Mouse (Mus musculus): ENCODE measurements around the gene Odc1. TPM values are rescaled to one million over a fixed set of nuclear protein-coding genes. Genes with fewer than 3 reads are reported as not detected.

Odc1 gene
- polyA plus RNA-seq, 1 experiment from 2014 or later = 104 TPM

DNA sequence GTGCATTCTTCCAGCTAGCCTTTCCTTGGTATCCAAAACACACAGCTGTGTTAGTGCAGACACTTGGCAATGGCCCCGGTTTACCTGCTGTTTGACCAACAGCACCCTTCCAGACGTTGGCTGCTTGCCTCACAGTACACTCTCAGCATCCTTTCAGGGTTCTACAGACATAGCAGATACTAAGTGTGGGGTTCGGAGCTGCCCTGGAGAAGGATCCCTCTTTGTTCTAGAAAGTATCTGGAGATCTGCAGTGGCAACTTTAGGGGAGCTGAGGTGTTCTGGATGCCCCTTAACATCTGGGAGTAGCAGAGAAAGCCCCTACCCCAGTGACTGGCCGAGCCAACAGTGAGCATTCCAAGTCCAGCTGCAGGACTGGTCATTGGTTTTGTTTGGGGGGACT lies 30.0 kb downstream of the Odc1 start:
- no peak overlapping the region for H3K4me3 ChIP-seq (replicated peaks)
- peaks cover 5% of the 10 kb centered on the region for H3K4me1 ChIP-seq
- no peaks in the 10 kb centered on the region for H3K36me3 ChIP-seq
- no peaks in the 10 kb centered on the region for H3K9me3 ChIP-seq (replicated peaks)
- ATAC-seq (ENCODE audit: low FRiP score) = no peak
- no peaks in the 10 kb centered on the region for H3K27me3 ChIP-seq (replicated peaks)
- H3K4me2 ChIP-seq = no peak overlapping the region
- H3K27ac ChIP-seq (replicated peaks) = no peak overlapping the region
- no peak overlapping the region for H3K9ac ChIP-seq (replicated peaks)
- 87% methylated on average over 4 of the region's 4 CpGs for WGBS

DNA sequence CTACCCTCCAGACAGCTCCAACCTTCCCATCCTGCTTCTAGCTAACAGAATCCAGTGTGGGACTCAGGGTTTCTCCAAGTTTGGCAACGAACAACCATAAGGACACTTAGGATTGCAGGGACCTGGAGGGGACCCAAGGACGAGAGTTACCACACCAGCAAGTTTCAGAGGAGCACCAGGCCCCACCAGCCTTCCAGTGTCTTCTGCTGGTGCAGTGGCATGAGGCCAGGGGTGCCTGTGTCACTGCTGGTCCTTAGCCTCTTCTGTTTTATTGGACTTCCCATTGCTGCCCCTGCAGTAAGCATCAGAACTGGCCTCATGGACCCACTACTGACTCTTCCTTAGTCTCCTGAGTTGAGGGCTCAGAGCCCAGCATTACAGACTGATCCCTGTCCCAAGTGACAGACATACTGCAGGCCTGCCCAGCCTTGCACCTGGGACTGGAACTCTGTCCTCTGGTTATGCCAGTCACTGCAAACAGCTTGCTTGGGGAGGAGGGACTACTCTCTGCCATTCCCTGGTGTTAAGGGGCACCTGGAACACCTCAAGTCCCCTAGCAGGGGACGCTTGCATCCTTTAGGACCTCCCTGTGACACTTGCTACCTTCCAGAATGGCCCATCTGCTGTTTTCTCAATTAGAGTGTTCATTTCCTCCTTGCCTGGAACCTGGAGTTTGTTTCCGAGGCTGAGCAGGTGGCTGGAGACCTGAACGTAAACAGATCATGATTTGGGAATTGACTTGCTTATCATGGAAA lies 30.7 kb downstream of the Odc1 start:
- H3K9ac ChIP-seq (replicated peaks) = no peak overlapping the region
- H3K4me3 ChIP-seq (replicated peaks) = no peak overlapping the region
- no peaks in the 10 kb centered on the region for H3K36me3 ChIP-seq
- H3K27ac ChIP-seq (replicated peaks) = no peak overlapping the region
- no peak overlapping the region for H3K4me2 ChIP-seq
- no peak for ATAC-seq (ENCODE audit: low FRiP score)
- H3K9me3 ChIP-seq (replicated peaks) = no peaks in the 10 kb centered on the region
- WGBS = 63% methylated on average over 5 of the region's 5 CpGs
- no peaks in the 10 kb centered on the region for H3K27me3 ChIP-seq (replicated peaks)
- H3K4me1 ChIP-seq = peaks cover 5% of the 10 kb centered on the region

DNA sequence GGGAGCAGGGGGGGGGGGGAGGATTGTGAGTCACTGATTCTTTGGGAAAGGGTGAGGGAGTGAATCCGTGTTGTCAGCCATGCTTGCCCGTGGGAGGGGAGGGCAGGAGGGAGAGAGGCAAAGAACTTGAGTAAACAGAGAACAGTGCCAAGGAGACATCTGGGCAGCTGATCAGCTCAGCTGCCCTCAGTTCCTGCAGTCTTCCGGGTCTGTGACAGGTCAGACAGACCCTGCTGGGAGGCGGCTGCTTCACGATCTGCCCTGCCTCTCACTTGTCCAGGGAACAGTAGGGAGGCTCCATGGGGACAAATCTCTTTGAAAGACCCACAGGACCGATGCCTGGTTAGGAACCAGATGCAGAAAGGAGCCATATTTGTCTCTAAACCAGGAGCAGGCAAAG lies 31.4 kb downstream of the Odc1 start:
- no peak overlapping the region for H3K9ac ChIP-seq (replicated peaks)
- no peak overlapping the region for H3K27ac ChIP-seq (replicated peaks)
- no peaks in the 10 kb centered on the region for H3K36me3 ChIP-seq
- peak overlapping the region; percentile 16; the same call in 1 of the 2 replicates for H3K4me2 ChIP-seq
- H3K27me3 ChIP-seq (replicated peaks) = no peaks in the 10 kb centered on the region
- no peak; the same call in 1 of the 2 replicates for ATAC-seq (ENCODE audit: low FRiP score)
- WGBS = 5% methylated on average over 6 of the region's 6 CpGs
- H3K4me1 ChIP-seq = peaks cover 5% of the 10 kb centered on the region
- H3K4me3 ChIP-seq (replicated peaks) = no peak overlapping the region
- no peaks in the 10 kb centered on the region for H3K9me3 ChIP-seq (replicated peaks)

DNA sequence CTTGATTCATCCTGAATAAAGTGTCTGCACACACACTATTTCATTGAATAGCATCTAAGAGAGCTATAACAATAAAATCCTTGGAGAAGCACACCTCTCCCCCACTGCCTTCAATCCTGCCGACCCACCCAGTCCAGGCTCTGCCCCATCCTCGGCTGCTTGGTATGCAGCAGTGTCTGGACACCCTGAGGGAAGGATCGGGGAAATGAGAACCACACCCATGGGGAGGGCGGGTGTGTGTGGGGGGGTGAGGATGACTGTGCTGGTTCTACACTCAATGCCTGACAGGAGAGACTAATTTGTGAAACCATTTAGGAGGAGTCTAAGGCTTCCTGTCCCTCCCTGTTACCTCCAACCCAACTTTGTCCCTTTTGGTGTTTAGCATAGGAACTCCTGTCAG lies 34.0 kb downstream of the Odc1 start:
- H3K4me2 ChIP-seq = no peak overlapping the region
- peaks cover 5% of the 10 kb centered on the region for H3K4me1 ChIP-seq
- H3K27ac ChIP-seq (replicated peaks) = no peak overlapping the region
- WGBS = 44% methylated on average over 4 of the region's 4 CpGs
- H3K36me3 ChIP-seq = no peaks in the 10 kb centered on the region
- H3K4me3 ChIP-seq (replicated peaks) = no peak overlapping the region
- H3K9ac ChIP-seq (replicated peaks) = no peak overlapping the region
- H3K27me3 ChIP-seq (replicated peaks) = no peaks in the 10 kb centered on the region
- ATAC-seq (ENCODE audit: low FRiP score) = no peak
- H3K9me3 ChIP-seq (replicated peaks) = no peaks in the 10 kb centered on the region

DNA sequence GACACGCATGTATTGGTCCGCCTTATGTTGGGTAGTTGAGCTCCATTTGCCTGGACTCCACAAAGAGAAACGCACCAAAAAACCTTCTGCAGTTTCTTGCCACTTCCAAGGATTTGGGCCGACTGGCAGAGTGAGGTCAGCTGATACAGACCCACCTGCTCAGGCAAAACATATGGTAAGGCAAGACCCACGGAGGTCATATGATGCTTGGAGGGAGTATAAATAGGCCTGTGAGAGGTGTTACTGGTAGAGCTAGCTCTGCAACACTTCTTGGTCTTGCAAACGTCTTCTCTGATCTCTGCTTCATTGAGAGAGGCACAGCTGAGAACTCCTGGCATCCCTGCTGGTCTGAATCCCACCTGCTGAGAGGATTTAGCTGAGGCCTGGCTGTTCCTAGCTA lies 36.4 kb downstream of the Odc1 start:
- no peaks in the 10 kb centered on the region for H3K9me3 ChIP-seq (replicated peaks)
- 74% methylated on average over 6 of the region's 6 CpGs for WGBS
- H3K4me3 ChIP-seq (replicated peaks) = no peak overlapping the region
- H3K36me3 ChIP-seq = no peaks in the 10 kb centered on the region
- no peaks in the 10 kb centered on the region for H3K27me3 ChIP-seq (replicated peaks)
- H3K4me1 ChIP-seq = peaks cover 9% of the 10 kb centered on the region
- no peak overlapping the region for H3K27ac ChIP-seq (replicated peaks)
- no peak for ATAC-seq (ENCODE audit: low FRiP score)
- H3K4me2 ChIP-seq = no peak overlapping the region
- no peak overlapping the region for H3K9ac ChIP-seq (replicated peaks)

DNA sequence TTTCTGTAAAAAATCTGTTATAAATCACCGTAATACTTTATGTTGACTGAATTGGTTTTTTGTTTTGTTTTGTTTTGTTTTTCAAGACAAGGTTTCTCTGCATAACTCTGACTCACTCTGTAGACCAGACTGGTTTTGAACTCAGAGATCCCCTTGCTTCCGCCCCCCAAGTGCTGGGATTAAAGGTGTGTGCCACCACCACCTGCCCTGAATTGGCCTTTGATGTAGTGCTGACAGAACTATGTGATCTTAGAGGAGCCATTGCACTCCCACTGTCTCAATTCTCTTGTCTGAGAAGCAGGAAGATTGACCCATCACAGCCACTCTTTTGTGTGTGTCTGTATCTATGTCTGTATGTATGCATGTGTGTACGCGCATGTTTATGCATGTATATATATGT lies 37.8 kb downstream of the Odc1 start:
- Histone ChIP-seq H3K4me1 (peaks cover 7% of the 10 kb centered on the region; the same call in 1 of the 2 replicates), H3K27me3 (replicated peaks) (no peaks in the 10 kb centered on the region), H3K9ac (replicated peaks) (no peak overlapping the region), H3K4me2 (no peak overlapping the region), H3K9me3 (replicated peaks) (no peaks in the 10 kb centered on the region), H3K4me3 (replicated peaks) (no peak overlapping the region), H3K27ac (replicated peaks) (no peak overlapping the region), H3K36me3 (no peaks in the 10 kb centered on the region)
- ATAC-seq (ENCODE audit: low FRiP score) = no peak
- 92% methylated on average over 4 of the region's 4 CpGs for WGBS

DNA sequence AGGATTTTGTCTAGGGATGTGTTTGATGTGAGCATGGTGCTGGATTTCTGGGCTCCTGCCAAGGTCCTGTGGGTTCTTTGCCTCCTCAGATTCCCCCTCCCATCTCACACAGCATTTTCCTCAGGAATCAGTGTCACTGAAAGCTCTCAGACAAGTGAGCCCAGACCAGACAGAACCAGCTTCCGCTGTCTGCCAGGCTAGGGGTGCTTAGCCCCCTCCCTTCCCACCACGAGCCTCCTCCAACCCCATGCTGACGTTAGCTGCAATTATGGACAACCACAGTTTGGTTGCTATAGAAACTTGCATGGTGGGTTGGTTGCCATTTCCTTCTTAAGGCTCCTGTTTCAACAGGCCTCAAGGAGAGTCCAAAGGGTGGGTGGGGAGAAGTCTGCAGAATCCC lies 39.3 kb downstream of the Odc1 start:
- H3K9ac ChIP-seq (replicated peaks) = no peak overlapping the region
- peaks cover 7% of the 10 kb centered on the region; the same call in 1 of the 2 replicates for H3K4me1 ChIP-seq
- WGBS = 18% methylated on average over 3 of the region's 3 CpGs
- H3K36me3 ChIP-seq = no peaks in the 10 kb centered on the region
- ATAC-seq (ENCODE audit: low FRiP score) = peak; percentile 85
- no peaks in the 10 kb centered on the region for H3K9me3 ChIP-seq (replicated peaks)
- H3K27me3 ChIP-seq (replicated peaks) = no peaks in the 10 kb centered on the region
- no peak overlapping the region for H3K4me2 ChIP-seq
- 0 out of 2 replicates have a peak overlapping the region, but pooled peaks have one; percentile 28 for H3K27ac ChIP-seq (replicated peaks)
- H3K4me3 ChIP-seq (replicated peaks) = no peak overlapping the region

DNA sequence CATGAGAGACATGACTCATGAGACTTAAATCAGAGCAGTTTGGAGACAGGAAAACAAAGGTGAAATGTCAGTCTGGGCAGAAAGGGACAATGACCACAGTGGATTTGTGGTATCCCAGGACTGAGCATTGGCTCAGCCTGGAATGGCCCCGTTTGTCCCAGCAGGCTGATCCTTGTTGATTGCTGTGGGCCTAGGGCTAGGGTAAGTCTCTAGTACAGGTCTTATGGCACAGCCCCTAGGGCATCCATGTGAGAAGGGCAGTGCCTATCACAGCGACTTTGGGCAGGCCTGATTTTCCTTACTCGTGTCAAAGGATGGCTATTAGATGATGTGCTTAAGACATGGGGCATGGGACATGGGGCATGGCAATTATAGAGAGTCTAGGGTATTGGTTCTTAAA lies 41.4 kb downstream of the Odc1 start:
- H3K4me2 ChIP-seq = no peak overlapping the region
- H3K27me3 ChIP-seq (replicated peaks) = no peaks in the 10 kb centered on the region
- no peak overlapping the region for H3K4me3 ChIP-seq (replicated peaks)
- no peaks in the 10 kb centered on the region for H3K9me3 ChIP-seq (replicated peaks)
- no peaks in the 10 kb centered on the region for H3K36me3 ChIP-seq
- no peak overlapping the region for H3K27ac ChIP-seq (replicated peaks)
- ATAC-seq (ENCODE audit: low FRiP score) = no peak
- WGBS = 77% methylated on average over 3 of the region's 3 CpGs
- H3K4me1 ChIP-seq = peaks cover 7% of the 10 kb centered on the region; the same call in 1 of the 2 replicates
- no peak overlapping the region for H3K9ac ChIP-seq (replicated peaks)

DNA sequence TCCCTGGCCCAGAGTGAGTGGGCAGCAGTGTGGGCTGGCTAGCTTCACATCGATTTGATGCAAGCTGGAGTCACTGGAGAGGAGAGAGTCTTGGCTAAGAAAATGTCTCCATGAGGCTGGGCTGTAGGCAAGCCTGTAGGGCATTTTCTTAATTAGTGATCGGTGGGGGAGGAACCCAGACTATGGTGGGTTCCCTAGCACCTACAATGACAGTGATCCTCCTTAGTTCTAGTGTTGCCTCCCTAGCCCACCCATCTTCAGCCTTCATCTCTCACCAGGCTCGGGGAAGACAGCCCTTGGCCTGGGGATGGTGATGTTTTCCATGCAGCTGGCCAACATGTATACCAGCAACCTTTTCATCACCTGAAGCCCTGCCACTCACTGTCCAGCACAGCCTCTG lies 43.8 kb downstream of the Odc1 start:
- no peaks in the 10 kb centered on the region for H3K27me3 ChIP-seq (replicated peaks)
- 87% methylated on average over 3 of the region's 3 CpGs for WGBS
- no peaks in the 10 kb centered on the region for H3K9me3 ChIP-seq (replicated peaks)
- H3K36me3 ChIP-seq = no peaks in the 10 kb centered on the region
- H3K4me2 ChIP-seq = no peak overlapping the region
- H3K4me3 ChIP-seq (replicated peaks) = no peak overlapping the region
- peaks cover 7% of the 10 kb centered on the region; the same call in 1 of the 2 replicates for H3K4me1 ChIP-seq
- H3K27ac ChIP-seq (replicated peaks) = no peak overlapping the region
- no peak overlapping the region for H3K9ac ChIP-seq (replicated peaks)
- no peak for ATAC-seq (ENCODE audit: low FRiP score)

DNA sequence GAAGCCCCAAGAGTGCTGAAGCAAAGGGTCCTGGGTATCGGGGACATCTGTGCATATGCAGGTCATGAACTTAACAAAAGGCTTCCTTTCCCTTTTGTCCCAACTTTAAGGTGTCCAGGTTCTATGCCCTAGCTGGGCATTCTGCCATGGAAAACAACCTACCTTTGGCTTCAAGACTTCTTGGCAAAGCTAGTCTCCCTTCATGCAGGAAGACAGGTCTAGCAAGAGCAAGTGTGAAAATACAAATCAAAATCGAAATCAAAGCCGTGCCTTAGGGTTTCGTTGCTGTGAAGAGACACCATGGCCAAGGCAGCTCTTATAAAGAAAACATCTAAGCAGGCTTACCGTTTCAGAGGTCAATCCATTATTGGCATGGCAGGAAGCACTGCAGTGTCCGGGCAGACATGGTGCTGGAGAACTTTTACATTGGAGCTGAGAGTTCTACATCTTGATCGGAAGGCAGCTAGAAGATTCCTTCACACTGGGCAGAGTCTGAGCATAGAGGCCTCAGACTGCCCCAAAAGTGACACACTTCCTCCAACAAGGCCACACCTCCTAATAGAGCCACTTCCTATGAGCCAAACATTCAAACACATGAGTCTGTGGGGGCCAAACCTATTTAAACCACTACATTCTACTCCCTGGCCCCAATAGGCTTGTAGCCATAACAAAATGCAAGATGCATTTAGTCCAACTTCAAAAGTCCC lies 44.5 kb downstream of the Odc1 start:
- Histone ChIP-seq H3K4me1 (peaks cover 3% of the 10 kb centered on the region; the same call in 1 of the 2 replicates), H3K4me3 (replicated peaks) (no peak overlapping the region), H3K36me3 (no peaks in the 10 kb centered on the region), H3K9ac (replicated peaks) (no peak overlapping the region), H3K4me2 (no peak overlapping the region), H3K27me3 (replicated peaks) (no peaks in the 10 kb centered on the region), H3K9me3 (replicated peaks) (no peaks in the 10 kb centered on the region), H3K27ac (replicated peaks) (no peak overlapping the region)
- WGBS = 93% methylated on average over 7 of the region's 7 CpGs
- ATAC-seq (ENCODE audit: low FRiP score) = no peak

DNA sequence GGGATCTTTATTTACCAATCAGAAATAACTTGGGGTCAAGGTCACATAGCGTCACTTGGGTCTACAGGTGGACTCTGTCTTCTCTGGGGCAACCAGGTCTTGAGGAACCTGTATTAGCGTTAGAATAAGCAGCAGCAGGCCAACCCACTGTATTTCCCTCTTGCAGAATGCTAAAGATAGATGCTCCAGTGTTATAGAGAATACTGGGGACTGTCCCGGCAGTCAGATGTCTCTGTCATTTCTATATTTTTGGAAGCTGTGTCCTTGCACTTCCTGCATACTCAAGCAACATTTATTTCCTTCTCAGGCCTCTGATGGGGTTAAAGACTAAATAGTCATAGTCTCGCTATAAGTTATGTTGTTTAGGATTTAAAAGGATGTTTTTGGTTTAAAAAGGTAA lies 46.7 kb downstream of the Odc1 start:
- no peaks in the 10 kb centered on the region for H3K4me1 ChIP-seq
- H3K4me3 ChIP-seq (replicated peaks) = no peak overlapping the region
- no peaks in the 10 kb centered on the region for H3K36me3 ChIP-seq
- no peaks in the 10 kb centered on the region for H3K9me3 ChIP-seq (replicated peaks)
- no peak for ATAC-seq (ENCODE audit: low FRiP score)
- H3K27ac ChIP-seq (replicated peaks) = no peak overlapping the region
- H3K9ac ChIP-seq (replicated peaks) = no peak overlapping the region
- 88% methylated on average over 4 of the region's 4 CpGs for WGBS
- H3K27me3 ChIP-seq (replicated peaks) = no peaks in the 10 kb centered on the region
- no peak overlapping the region for H3K4me2 ChIP-seq

DNA sequence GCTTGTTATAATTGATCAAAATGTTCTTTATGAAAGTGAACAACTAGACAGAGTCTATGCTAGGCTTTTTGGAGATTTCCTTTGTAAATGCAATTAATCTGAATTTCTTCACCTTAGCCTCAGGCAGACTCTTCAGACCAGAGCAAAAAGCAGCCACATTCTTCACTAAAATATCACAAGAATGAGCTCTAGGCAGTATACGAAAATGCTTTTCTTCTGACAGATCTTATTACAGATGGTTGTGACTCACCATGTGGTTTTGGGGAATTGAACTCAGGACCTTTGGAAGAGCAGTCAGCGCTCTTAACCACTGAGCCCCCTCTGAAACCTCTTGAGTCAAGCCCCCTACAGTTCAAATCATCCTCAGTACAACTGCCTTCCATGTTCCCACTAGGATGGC lies 49.4 kb downstream of the Odc1 start:
- Histone ChIP-seq H3K9me3 (replicated peaks) (no peaks in the 10 kb centered on the region), H3K36me3 (no peaks in the 10 kb centered on the region), H3K27me3 (replicated peaks) (no peaks in the 10 kb centered on the region), H3K9ac (replicated peaks) (no peak overlapping the region), H3K4me3 (replicated peaks) (no peak overlapping the region), H3K4me1 (no peaks in the 10 kb centered on the region), H3K27ac (replicated peaks) (no peak overlapping the region), H3K4me2 (no peak overlapping the region)
- WGBS = 90% methylated on average over 2 of the region's 2 CpGs
- ATAC-seq (ENCODE audit: low FRiP score) = no peak

Data from neural tube, embryonic 15.5 days (tissue).